Mouse (Mus musculus): Measurements from ENCODE around the gene Upf3a. TPM values are rescaled to one million over a fixed set of nuclear protein-coding genes. Genes with fewer than 3 reads are reported as not detected.

The Upf3a gene
- polyA plus RNA-seq, 1 experiment from 2014 or later, result 23.9 TPM

Other genes with a start within 250 kb of the Upf3a start
- gene 1700029H14Rik, start 223.2 kb upstream of the Upf3a start, polyA plus RNA-seq (2015; fragmentation: Nextera tagmentation; extraction: Ambion mirVana), result not detected in 2 replicates
- gene Rasa3, start 108.0 kb upstream of the Upf3a start, polyA plus RNA-seq (2015; fragmentation: Nextera tagmentation; extraction: Ambion mirVana), result 19.0 and 28.5 TPM in 2 replicates
- gene Cfap97d2, start 79.7 kb upstream of the Upf3a start, polyA plus RNA-seq (2015; fragmentation: Nextera tagmentation; extraction: Ambion mirVana), result not detected in 2 replicates
- 93.4 and 111 TPM in 2 replicates for gene Cdc16, start 27.9 kb upstream of the Upf3a start, polyA plus RNA-seq (2015; fragmentation: Nextera tagmentation; extraction: Ambion mirVana)
- not detected in 2 replicates for gene AF366264, start 52.8 kb downstream of the Upf3a start, polyA plus RNA-seq (2015; fragmentation: Nextera tagmentation; extraction: Ambion mirVana)
- 11.4 and 16.2 TPM in 2 replicates for gene Champ1, start 84.0 kb downstream of the Upf3a start, polyA plus RNA-seq (2015; fragmentation: Nextera tagmentation; extraction: Ambion mirVana)
- gene Coprs, start 104.7 kb downstream of the Upf3a start, polyA plus RNA-seq (2015; fragmentation: Nextera tagmentation; extraction: Ambion mirVana), result 43.4 and 45.2 TPM in 2 replicates

Measured in heart, embryonic 15.5 days (tissue).